Mouse (Mus musculus): Measurements from ENCODE around the gene Syngap1.

- TF ChIP-seq CTCF (IDR thresholded peaks at IDR 0.05; ENCODE audit: control insufficient read depth, insufficient read depth, insufficient replicate concordance, low read depth, low read length) = no peak
- TF ChIP-seq POLR2A (IDR thresholded peaks at IDR 0.05; ENCODE audit: control insufficient read depth, low read depth, low read length) = no peak
Observed at GRCm38 (mm10) chr17:27008277-27008676, 67.2 kb downstream of the Syngap1 start.

Data from testis, adult 2 months (tissue).